20 mouse cellular contexts compared by ENCODE assay signal in the genomic region with DNA sequence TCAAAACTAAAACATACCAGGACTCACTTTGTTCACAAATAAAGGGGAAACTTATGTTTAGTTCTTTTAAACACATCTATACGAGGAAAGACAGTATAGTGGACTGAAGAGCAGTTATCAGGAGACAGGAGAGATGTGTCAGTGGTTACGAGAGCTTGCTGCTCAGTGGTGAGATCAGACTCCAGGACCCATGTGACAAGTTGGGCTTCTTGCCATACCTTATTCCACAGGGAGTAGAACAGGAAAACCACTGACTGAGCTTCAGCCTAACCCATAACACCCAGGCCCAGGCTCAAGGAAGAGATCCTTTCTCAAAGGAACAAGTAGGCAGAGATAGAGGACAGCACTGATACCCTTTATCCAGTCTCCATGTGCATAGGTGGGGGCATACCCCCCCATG.
DNase-seq lines count a peak whose midpoint lies in the region; ATAC-seq and TF ChIP-seq lines count a peak whose summit lies in the region.
"Had no signal": no experiment of that assay in that cellular context is flagged by ENCODE, and none has a peak within 500 bp of the region (broad histone marks: within the 10 kb centered on the region; RNA-seq: fewer than 3 reads in every experiment).

No protein-coding gene starts in this region.

- ATAC-seq in embryonic facial prominence, embryonic 14.5 days (ENCODE audit: low read depth) = peak; percentile 44; the same call in 1 of the 2 replicates
- no peak for ATAC-seq in lung, embryonic 14.5 days (ENCODE audit: insufficient read depth)
- peak; percentile 39; the same call in 1 of the 2 replicates for ATAC-seq in common myeloid progenitor, adult 5-6 weeks (replicated peaks; ENCODE audit: low read depth, poor library complexity, severe bottlenecking)
- ATAC-seq: forebrain, embryonic 14.5 days; intestine, embryonic 15.5 days; midbrain, embryonic 15.5 days had no signal

- H3K36me3 ChIP-seq in embryonic facial prominence, embryonic 14.5 days (ENCODE audit: control insufficient read depth, insufficient read depth, low read length) = no peaks in the 10 kb centered on the region
- H3K36me3 ChIP-seq in embryonic facial prominence, embryonic 10.5 days (replicated peaks) = no peaks in the 10 kb centered on the region
- no peaks in the 10 kb centered on the region for H3K36me3 ChIP-seq in lung, embryonic 14.5 days (ENCODE audit: insufficient read depth)
- H3K36me3 ChIP-seq: embryonic facial prominence, embryonic 15.5 days; heart, embryonic 13.5 days; hindbrain, embryonic 12.5 days; intestine, embryonic 15.5 days; limb, embryonic 12.5 days; midbrain, embryonic 15.5 days had no signal

- TF ChIP-seq CTCF in lung, embryonic 14.5 days (IDR thresholded peaks at IDR 0.05; ENCODE audit: low read depth) = no peak

- no peak overlapping the region for H3K9ac ChIP-seq in embryonic facial prominence, embryonic 14.5 days (ENCODE audit: low read depth, low read length)
- H3K9ac ChIP-seq in lung, embryonic 14.5 days = no peak overlapping the region
- H3K9ac ChIP-seq: embryonic facial prominence, embryonic 15.5 days; heart, embryonic 13.5 days; hindbrain, embryonic 12.5 days; intestine, embryonic 15.5 days; limb, embryonic 12.5 days; liver, embryonic 14.5 days; midbrain, embryonic 15.5 days had no signal

- DNase-seq in embryonic facial prominence, embryonic 14.5 days (ENCODE audit: low spot score) = peak; percentile 41
- DNase-seq in embryonic facial prominence, embryonic 10.5 days (ENCODE audit: low spot score) = no peak
- peak; percentile 41 for DNase-seq in lung, embryonic 14.5 days
- DNase-seq in lung, postnatal 14 days = no peak
- peak; percentile 53 for DNase-seq in kidney, postnatal 14 days
- DNase-seq in thymus, postnatal 36 days = no peak
- DNase-seq in cerebellum, adult 9-11 months = no peak
- DNase-seq: cerebellum, adult 11 months; cerebellum, postnatal 36 days; thymus, adult 2 months had no signal

- no peak overlapping the region for H3K4me3 ChIP-seq in embryonic facial prominence, embryonic 14.5 days (ENCODE audit: low read depth, low read length)
- H3K4me3 ChIP-seq in embryonic facial prominence, embryonic 10.5 days = no peak overlapping the region
- H3K4me3 ChIP-seq in lung, embryonic 14.5 days (ENCODE audit: low read depth, low read length) = no peak overlapping the region
- H3K4me3 ChIP-seq: embryonic facial prominence, embryonic 15.5 days; heart, embryonic 13.5 days; hindbrain, embryonic 12.5 days; intestine, embryonic 15.5 days; layer of hippocampus, adult 2 months; limb, embryonic 12.5 days; midbrain, embryonic 15.5 days had no signal

- 62% methylated on average over 2 of the region's 2 CpGs for WGBS in embryonic facial prominence, embryonic 14.5 days
- 89% methylated on average over 2 of the region's 2 CpGs for WGBS in embryonic facial prominence, embryonic 10.5 days
- WGBS in lung, embryonic 14.5 days = 43% methylated on average over 2 of the region's 2 CpGs

- H3K4me2 ChIP-seq in embryonic facial prominence, embryonic 14.5 days (ENCODE audit: low read depth, low read length) = no peak overlapping the region
- H3K4me2 ChIP-seq in lung, embryonic 14.5 days = no peak overlapping the region
- H3K4me2 ChIP-seq: embryonic facial prominence, embryonic 15.5 days; heart, embryonic 13.5 days; hindbrain, embryonic 12.5 days; intestine, embryonic 15.5 days; limb, embryonic 12.5 days; midbrain, embryonic 15.5 days had no signal

- no peak overlapping the region for H3K27ac ChIP-seq in embryonic facial prominence, embryonic 14.5 days (replicated peaks; ENCODE audit: low read depth, low read length)
- H3K27ac ChIP-seq in embryonic facial prominence, embryonic 10.5 days (replicated peaks) = no peak overlapping the region
- H3K27ac ChIP-seq in lung, embryonic 14.5 days (ENCODE audit: low read depth) = no peak overlapping the region
- H3K27ac ChIP-seq: embryonic facial prominence, embryonic 15.5 days; heart, embryonic 13.5 days; hindbrain, embryonic 12.5 days; intestine, embryonic 15.5 days; layer of hippocampus, adult 2 months; limb, embryonic 12.5 days; liver, embryonic 14.5 days; midbrain, embryonic 15.5 days had no signal

- H3K9me3 ChIP-seq in embryonic facial prominence, embryonic 14.5 days (ENCODE audit: control insufficient read depth, low read length) = no peaks in the 10 kb centered on the region
- peaks cover 5% of the 10 kb centered on the region; the same call in 1 of the 2 replicates for H3K9me3 ChIP-seq in embryonic facial prominence, embryonic 10.5 days
- no peaks in the 10 kb centered on the region for H3K9me3 ChIP-seq in lung, embryonic 14.5 days (ENCODE audit: low read depth, low read length)
- H3K9me3 ChIP-seq: embryonic facial prominence, embryonic 15.5 days; hindbrain, embryonic 12.5 days; intestine, embryonic 15.5 days; midbrain, embryonic 15.5 days had no signal

- H3K4me1 ChIP-seq in embryonic facial prominence, embryonic 14.5 days (ENCODE audit: control insufficient read depth, insufficient read depth, low read length) = no peaks in the 10 kb centered on the region
- H3K4me1 ChIP-seq in embryonic facial prominence, embryonic 10.5 days = 0 out of 2 replicates have a peak, but pooled peaks cover 6% of the 10 kb centered on the region
- no peaks in the 10 kb centered on the region for H3K4me1 ChIP-seq in lung, embryonic 14.5 days (ENCODE audit: insufficient read depth)
- H3K4me1 ChIP-seq: embryonic facial prominence, embryonic 15.5 days; hindbrain, embryonic 12.5 days; intestine, embryonic 15.5 days; limb, embryonic 12.5 days; midbrain, embryonic 15.5 days had no signal

- H3K27me3 ChIP-seq in embryonic facial prominence, embryonic 14.5 days (replicated peaks; ENCODE audit: control insufficient read depth, insufficient read depth, low read length) = no peaks in the 10 kb centered on the region
- H3K27me3 ChIP-seq in embryonic facial prominence, embryonic 10.5 days (replicated peaks; ENCODE audit: low read depth, poor library complexity, severe bottlenecking) = no peaks in the 10 kb centered on the region
- H3K27me3 ChIP-seq in lung, embryonic 14.5 days (ENCODE audit: insufficient read depth, low read length) = no peaks in the 10 kb centered on the region
- H3K27me3 ChIP-seq: embryonic facial prominence, embryonic 15.5 days; heart, embryonic 13.5 days; hindbrain, embryonic 12.5 days; intestine, embryonic 15.5 days; limb, embryonic 12.5 days; midbrain, embryonic 15.5 days had no signal

Comparison
In these comparisons a context has a peak if more than half of its experiments do, and no peak if none do; other contexts are left out.
1. DNase-seq: peak in embryonic facial prominence, embryonic 14.5 days (single experiment), lung, embryonic 14.5 days (single experiment) and kidney, postnatal 14 days (single experiment); none in embryonic facial prominence, embryonic 10.5 days (single experiment), lung, postnatal 14 days (single experiment), thymus, postnatal 36 days (0 of 2) and cerebellum, adult 9-11 months (single experiment).